Mouse (Mus musculus) retina, embryonic 14.5 days (tissue): ENCODE measurements around the gene Alg10b.
A peak's percentile ranks its signal among the peaks of the same experiment; 100 is the strongest.
"Not testable (repeated sequence)": the region's sequence is repeated elsewhere in the genome, so short reads cannot be mapped to it uniquely, and the experiment has no call there.

Source experiments
- DNase-seq: peaks from one replicate; pipeline ENCODE4 v3.0.0-alpha.2; 2015; ENCODE audit warnings: low spot score

Alg10b gene

DNA sequence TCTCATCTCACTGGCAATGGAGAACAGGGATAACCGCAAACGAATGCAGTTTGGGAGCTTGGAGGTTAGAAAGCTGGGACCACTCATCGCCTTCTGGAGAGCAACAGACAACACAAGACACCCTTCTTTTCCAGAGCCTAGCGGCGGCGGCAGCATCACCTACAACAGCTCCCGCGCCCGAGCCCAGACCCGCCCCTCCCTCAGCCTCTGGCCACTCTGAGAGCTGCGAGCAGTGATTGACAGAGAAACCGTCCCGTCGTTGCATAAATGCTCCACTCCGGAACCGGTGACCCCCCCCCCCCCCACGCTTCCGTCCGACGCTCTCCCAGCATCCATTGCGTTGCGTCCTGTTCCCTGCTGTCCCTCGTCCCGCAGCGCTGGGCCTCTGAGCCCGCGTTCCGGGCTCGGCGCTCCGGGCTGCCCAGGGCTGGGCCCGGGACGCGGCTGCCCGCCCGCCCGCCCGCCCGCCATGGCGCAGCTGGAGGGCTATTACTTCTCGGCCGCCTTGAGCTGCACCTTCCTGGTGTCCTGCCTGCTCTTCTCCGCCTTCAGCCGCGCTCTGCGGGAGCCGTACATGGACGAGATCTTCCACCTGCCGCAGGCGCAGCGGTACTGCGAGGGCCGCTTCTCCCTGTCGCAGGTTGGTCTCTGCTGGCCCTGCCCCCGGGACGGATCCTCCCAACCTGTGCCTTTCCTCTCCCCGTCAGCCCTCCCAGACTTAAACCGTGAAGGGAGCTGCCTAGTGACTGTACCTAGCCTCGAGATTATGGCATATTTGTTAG is at the start of gene Alg10b:
TSS of gene Alg10b (plus strand) at position 343 of the 782 bp plus-strand sequence.
- DNase-seq: peak; percentile 96

DNA sequence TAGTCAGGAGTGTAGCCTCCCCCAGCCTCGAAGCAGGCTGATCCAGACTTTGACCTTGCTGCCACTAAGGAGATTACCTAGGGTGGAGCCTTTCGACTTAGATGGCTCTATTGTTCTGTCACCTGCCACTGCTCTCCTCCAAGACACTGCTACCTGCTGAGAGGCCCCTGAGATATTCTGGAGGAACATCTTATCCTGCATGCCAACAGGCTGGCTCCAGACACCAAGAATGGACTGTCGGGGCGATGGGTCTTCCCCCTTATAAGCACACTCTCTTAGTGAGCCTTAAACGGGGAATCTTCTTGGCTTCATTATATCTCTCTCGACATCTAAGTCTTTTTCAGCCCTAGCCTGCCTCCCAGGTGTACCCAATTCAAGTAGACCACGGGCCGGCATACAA is 41.0 kb upstream of the Alg10b start:
- DNase-seq: not testable (repeated sequence)

DNA sequence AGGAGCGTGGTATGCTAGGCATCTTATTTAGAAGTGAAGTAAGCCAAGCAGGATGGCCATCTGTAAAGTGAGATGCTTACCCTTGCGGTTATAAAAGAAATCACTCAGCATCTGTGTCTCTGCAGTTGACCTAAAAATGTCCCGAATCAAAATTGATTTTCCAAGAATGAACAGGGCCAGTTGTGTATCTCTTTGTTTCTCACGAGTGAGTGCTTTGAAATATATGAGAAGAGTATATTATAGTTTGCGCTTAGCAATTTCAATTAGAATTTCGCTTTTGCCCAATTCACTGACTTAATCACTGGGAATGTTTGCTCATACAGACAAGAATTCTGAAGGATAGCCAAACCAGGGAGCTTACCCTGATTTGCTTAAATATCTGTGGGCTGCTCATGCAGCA is 40.6 kb upstream of the Alg10b start:
- DNase-seq: peak; percentile 7

DNA sequence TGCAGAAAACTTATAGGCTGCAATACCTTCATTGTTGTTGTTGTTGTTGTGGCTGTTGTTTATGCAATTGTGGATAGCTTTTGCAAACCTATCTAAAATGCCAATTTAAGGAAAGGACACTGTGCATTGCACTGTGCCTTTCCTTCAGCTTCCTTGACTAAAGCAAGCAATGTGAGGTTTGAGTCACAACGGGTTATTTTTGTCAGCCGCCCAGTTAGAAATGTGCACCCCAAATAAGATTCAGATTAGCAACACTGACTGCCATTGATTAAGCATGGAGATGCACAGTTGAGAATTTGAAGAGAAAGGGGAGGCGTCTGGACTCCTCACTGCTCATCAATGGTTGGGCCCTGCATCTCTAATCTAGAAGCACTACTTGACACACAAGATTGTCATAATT is 39.4 kb upstream of the Alg10b start:
- no peak for DNase-seq

- no peak for DNase-seq
These were observed 34.6 kb upstream of the Alg10b start for GRCm38 (mm10) chr15:90189477-90189876.

DNA sequence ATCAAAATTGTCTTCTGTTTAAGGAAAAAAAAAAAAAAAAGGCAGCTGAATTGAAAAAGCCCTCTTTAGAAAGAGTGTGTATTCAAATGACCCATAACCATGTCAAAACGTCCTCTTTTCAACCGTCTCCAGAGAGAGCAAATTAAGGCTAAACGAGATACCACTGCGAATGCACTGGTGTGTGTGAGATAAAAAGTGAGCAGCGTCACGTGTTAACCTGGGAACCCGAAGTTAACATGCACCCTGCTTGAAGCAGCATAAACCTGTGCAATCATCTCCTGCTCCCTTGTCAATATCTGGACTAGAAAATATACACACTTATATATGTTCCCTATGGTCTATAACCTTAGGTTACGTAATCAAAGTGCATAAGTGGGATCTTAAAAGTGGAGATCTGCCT is 10.2 kb upstream of the Alg10b start:
- DNase-seq: no peak

- peak; percentile 87 for DNase-seq
These were observed 9.2 kb upstream of the Alg10b start for GRCm38 (mm10) chr15:90214913-90215312.

DNA sequence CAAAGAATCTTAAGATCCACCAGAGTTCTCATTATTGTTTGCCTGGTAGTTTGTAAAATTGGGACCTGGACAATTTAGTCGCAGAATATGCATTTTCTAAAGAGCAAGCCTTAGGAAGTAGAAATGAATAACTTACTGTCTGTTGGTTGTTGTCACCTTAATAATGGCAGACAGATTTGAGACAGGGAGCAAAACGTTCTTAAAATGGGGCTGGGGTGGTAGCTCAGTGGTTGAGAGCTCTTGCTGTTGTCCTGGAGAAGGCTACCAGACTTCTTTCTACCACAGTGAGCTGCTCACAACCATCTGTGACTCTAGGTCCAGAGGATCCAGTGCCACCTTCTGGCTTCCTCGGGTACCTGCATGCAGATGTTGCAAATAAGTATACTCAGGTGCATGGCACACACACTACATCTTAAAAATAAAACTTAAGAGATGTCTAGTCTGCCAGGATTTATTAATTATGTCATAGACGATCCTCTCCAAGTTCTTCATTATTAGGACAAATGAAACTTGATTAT is 1.0 kb downstream of the Alg10b start:
- DNase-seq: peak; percentile 63

GRCm38 (mm10) chr15:90237657-90238056 is 13.5 kb downstream of the Alg10b start:
- peak; percentile 77 for DNase-seq

DNA sequence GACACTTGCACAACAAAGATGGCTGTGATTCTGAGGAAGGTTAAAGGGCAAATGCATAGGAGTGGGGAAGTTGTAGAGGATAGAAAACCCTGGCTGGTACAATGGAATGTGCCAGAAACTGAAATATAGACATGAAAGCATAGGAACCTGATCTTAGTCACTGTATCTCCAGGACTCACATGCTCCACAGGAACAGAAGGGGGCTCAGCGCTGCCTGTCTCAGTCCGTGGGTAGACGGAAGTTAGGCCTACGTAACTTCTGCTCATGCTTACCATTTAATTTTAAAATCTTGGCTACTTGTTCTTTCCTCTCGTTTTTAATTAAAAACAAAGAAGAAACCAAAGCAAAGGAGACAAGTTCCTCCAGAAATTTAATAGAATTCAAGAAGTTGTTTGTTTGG is 20.0 kb downstream of the Alg10b start:
- DNase-seq: no peak

GRCm38 (mm10) chr15:90249694-90250093 is 25.6 kb downstream of the Alg10b start:
- DNase-seq: peak; percentile 79

DNA sequence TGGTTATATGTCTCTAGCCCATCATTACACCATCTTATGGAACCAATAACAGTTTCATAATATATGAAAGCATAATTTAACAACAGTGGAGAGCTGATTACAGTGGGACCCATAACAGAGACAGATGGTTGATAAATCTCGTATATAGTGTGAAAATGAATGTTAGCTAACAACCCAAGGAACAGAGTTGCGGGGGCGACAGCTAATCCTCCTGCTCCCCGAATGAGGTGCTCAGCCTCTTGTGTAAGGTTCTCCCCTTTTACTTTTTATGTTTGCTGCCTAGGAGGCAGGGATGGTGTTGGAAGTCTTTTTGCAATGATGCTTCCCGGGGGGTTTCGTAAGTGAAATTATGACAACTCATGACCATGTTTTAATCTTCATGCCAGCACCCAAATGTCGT is 58.8 kb downstream of the Alg10b start:
- DNase-seq: no peak
